Mouse (Mus musculus) ovary, adult 18-20 months (tissue): Measurements from ENCODE around the gene Zfp664.

Experiments
- DNase-seq: peaks from one replicate; pipeline ENCODE4 v3.0.0; 2022; ENCODE audit warnings: low spot score, mixed read lengths

The Zfp664 gene

GRCm38 (mm10) chr5:124862013-124862866 is at the start of gene Zfp664, which contains the start of gene Ccdc92:
Gene Zfp664 (plus strand): TSS chr5:124862691.
Gene Ccdc92 (minus strand): TSS chr5:124862424.
- DNase-seq: peak; percentile 94

- no peak for DNase-seq
Observed at GRCm38 (mm10) chr5:124814797-124815196, 47.7 kb upstream of the Zfp664 start.

- DNase-seq: no peak
Observed at GRCm38 (mm10) chr5:124817050-124817449, 45.4 kb upstream of the Zfp664 start.

GRCm38 (mm10) chr5:124822128-124822894 is 40.2 kb upstream of the Zfp664 start:
- DNase-seq: no peak

GRCm38 (mm10) chr5:124830331-124830730 is 32.2 kb upstream of the Zfp664 start:
- no peak for DNase-seq

- DNase-seq: no peak
Observed at GRCm38 (mm10) chr5:124835218-124835617, 27.3 kb upstream of the Zfp664 start.

GRCm38 (mm10) chr5:124836075-124836474 is 26.4 kb upstream of the Zfp664 start:
- DNase-seq: no peak

GRCm38 (mm10) chr5:124836621-124837020 is 25.9 kb upstream of the Zfp664 start:
- DNase-seq: no peak

- no peak for DNase-seq
Observed at GRCm38 (mm10) chr5:124840202-124840601, 22.3 kb upstream of the Zfp664 start.

GRCm38 (mm10) chr5:124840669-124841068 is 21.8 kb upstream of the Zfp664 start:
- no peak for DNase-seq

- DNase-seq: no peak
Observed at GRCm38 (mm10) chr5:124843386-124843785, 19.1 kb upstream of the Zfp664 start.

- no peak for DNase-seq
Observed at GRCm38 (mm10) chr5:124844929-124845328, 17.6 kb upstream of the Zfp664 start.

GRCm38 (mm10) chr5:124847014-124847413 is 15.5 kb upstream of the Zfp664 start:
- DNase-seq: no peak

- DNase-seq: no peak
Observed at GRCm38 (mm10) chr5:124848994-124849393, 13.5 kb upstream of the Zfp664 start.

- DNase-seq: no peak
Observed at GRCm38 (mm10) chr5:124851572-124851971, 10.9 kb upstream of the Zfp664 start.

- DNase-seq: no peak
Observed at GRCm38 (mm10) chr5:124852294-124852693, 10.2 kb upstream of the Zfp664 start.

- no peak for DNase-seq
Observed at GRCm38 (mm10) chr5:124853079-124853478, 9.4 kb upstream of the Zfp664 start.

GRCm38 (mm10) chr5:124854202-124854601 is 8.3 kb upstream of the Zfp664 start:
- no peak for DNase-seq

GRCm38 (mm10) chr5:124860013-124860412 is 2.5 kb upstream of the Zfp664 start:
- DNase-seq: no peak

GRCm38 (mm10) chr5:124861463-124861862 is 1.0 kb upstream of the Zfp664 start:
- DNase-seq: no peak

GRCm38 (mm10) chr5:124862871-124863741 is 615 bp downstream of the Zfp664 start:
- no peak for DNase-seq

GRCm38 (mm10) chr5:124868981-124869380 is 6.5 kb downstream of the Zfp664 start:
- no peak for DNase-seq
